Mouse (Mus musculus): ENCODE data around the gene Irx4. TPM values are rescaled to one million over a fixed set of nuclear protein-coding genes. Genes with fewer than 3 reads are reported as not detected.

Irx4 gene
- not detected in 2 replicates for total RNA-seq (2015; ENCODE audit: low replicate concordance)
- total RNA-seq (2017; ENCODE audit: low replicate concordance), result not detected in 2 replicates

DNA sequence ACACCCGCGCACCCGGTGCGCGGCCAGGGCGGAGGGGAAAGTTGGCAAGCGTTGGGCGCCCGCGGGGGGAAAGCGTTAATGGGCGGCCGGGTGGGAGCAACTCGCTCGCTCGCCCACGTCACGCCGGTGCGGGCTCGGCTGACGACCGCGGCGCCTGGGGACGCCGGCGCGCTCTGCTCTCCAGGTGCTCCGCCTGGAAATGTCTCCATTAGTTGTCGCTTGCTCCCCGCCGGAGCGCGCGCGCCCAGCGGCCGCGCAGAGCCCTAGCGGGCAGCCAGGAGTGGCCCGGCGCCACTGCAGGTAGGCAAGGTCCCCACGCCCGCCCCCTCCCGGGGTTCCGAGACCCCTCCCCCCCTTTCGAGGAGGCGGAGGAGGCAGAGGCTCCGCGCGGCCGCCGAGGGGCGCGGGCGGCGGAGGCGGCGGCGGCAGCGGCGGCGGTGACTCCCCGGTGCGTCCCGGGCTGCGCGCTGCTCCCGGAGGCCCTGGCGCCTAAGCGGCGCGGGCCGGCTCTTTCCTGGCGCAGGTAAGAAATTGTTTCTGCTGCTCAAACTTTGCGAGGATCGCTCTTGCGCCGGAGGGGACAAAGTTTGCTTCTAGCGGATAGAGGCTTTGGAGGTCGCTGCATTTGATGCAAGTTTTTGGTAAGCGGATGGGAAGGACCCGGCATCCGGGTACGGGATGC lies at the start of gene Irx4:
Irx4 (plus strand) TSS at position 126 of the 682 bp plus-strand sequence.
- no peak for ATAC-seq (replicated peaks; ENCODE audit: low FRiP score, poor library complexity, severe bottlenecking)

- ATAC-seq (replicated peaks; ENCODE audit: low FRiP score, poor library complexity, severe bottlenecking), result no peak
Observed at GRCm38 (mm10) chr13:73214301-73214700, 46.0 kb upstream of the Irx4 start.

DNA sequence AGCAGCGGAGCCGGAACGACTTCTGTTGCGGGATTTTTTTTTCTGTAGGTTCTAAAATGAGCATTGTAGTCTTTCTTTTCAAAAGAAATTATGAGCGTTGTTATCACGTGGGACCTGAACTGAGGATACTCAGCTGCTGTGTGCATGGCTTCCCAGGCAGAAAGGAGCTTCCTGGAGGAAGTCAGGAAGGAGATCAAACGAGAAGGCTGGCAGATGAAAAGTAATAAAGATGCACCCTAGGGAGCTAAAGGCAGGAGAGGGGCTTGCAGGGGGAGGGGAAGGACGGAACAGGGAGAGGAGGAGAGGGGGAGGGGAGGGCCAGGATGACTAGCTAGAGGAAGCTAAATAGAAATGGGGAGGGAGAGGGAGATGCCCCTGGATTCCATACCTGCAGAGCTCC lies 23.8 kb upstream of the Irx4 start:
- no peak for ATAC-seq (replicated peaks; ENCODE audit: low FRiP score, poor library complexity, severe bottlenecking)

GRCm38 (mm10) chr13:73239191-73239746 lies 21.0 kb upstream of the Irx4 start:
- ATAC-seq (replicated peaks; ENCODE audit: low FRiP score, poor library complexity, severe bottlenecking), result no peak

DNA sequence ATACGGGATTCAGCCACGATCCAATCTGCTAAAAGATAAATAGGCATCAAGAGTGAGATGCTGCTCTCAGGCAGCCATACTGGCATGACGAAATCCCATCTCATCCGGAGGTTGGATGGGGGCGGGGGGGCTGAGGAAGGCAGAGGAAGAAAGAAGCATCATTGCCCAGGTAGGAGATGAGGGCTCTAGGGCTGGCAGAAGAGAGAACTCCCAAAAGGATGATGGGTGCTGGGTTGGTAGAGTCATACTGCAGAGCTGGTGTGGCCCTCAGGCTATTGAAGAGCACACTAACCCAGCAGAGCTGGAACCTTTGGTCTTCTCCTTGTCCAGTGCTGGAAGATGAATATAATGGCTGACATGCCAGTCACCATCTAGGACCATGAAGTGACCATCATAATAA lies 17.7 kb upstream of the Irx4 start:
- no peak for ATAC-seq (replicated peaks; ENCODE audit: low FRiP score, poor library complexity, severe bottlenecking)

GRCm38 (mm10) chr13:73246961-73247360 lies 13.3 kb upstream of the Irx4 start:
- no peak for ATAC-seq (replicated peaks; ENCODE audit: low FRiP score, poor library complexity, severe bottlenecking)

DNA sequence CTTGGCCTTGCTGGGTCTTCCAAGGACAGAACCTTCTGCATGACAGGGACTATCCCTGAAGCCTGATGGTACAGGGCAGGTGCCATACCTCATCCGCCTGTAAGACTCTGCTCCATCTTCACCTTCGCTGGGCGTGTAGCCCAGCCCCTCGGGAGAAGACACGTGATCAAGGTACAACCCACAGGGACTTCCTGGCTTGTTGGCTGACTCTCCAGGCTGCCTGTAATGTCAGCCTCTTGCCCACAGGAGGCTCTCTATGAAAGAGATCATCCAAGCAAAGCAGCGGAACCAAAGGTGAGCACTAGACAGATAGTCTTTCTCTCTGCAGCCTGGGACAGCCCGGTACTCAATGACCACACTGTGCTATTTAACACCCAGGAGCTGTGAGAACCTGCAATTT lies 9.1 kb upstream of the Irx4 start:
- no peak for ATAC-seq (replicated peaks; ENCODE audit: low FRiP score, poor library complexity, severe bottlenecking)

DNA sequence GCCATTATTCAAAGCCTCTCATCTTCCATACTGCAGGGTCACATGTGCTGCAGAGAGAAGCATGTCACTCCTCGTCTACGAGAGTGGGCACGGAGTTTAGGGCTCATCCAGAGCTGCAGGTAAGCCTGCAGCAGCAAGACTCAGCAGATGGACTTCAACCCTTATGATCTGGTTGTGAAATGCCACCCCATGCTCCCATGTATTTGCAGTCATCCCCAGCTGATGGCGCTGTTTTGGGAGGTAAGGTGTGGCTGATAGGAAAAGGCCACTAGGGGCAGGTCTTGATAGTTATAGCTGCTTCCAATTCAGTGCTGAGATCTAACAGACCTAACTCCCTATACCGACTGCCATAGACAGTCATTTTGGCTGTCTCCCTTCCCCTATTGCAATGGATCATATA lies 8.3 kb upstream of the Irx4 start:
- no peak for ATAC-seq (replicated peaks; ENCODE audit: low FRiP score, poor library complexity, severe bottlenecking)

- no peak for ATAC-seq (replicated peaks; ENCODE audit: low FRiP score, poor library complexity, severe bottlenecking)
Observed at GRCm38 (mm10) chr13:73258415-73258814, 1.9 kb upstream of the Irx4 start.

DNA sequence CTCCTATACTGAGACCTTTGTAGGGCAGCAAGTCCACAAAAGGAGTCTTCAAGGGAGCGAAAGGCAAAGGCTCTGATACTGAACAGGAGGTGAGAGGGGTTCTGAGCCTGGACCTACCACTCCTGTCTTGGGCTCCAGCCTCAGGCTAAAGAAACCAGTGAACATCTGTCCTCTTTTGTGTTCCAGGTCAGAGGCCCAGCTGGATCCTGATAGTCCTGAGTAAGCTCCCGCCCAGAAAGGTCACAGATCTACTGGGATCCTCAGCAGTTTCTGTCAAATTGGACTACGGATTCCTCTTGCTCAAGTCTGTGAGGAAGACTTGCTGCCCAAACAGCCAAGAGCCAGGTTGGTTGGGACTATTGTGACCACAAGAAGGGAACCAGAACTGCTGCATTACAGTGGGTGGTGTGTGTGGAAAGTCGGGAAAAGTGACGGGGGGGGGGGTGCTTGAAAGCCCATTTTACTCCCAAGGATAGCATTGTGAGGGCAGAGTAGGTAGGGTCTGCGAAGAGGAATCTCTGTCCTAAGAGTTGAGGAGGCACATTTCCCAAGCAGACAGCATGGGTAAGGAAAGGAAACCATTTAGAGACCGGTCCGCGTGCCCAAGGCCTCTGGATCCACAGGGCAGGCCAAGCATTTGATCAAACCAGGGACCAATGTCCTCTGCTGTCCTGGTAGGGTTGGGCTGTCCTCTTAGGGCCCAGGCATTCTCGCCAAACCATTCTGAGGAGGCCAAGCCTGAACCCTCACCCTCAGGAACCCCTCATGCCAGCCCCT lies 514 bp upstream of the Irx4 start:
- ATAC-seq (replicated peaks; ENCODE audit: low FRiP score, poor library complexity, severe bottlenecking), result no peak

DNA sequence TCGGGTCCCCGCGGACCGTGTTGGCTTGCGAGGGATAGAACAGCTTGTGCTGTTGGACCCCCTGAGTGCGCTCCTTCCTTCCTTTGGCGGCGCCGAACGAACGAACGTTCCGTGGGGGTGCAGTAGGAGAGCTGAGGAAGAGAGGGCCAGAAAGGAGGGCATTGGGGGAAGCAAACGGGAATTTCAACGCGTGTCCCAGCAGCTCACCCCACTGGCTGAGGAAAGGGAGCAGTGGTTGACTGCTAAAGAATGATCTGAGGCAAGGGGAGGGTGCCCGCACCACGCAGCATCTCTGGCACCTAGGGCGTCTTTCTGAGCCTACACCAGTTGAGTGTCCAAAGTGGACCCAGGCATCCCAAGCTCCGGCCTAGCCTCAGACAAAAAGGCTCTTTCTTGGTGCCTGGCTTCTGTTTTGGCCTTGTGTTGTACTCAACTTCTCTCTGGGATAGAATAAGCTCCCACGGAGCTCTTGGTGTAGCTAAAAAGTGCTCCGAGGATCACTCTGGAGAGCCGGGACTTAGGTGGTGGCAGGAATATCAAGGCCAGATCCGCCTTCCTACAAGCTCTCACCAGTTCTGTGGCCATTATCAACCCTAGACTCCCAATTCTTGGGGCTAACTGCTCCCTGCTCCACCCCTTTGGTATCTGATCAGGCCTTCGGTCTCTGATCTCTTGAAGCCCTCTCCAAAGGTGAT lies 904 bp downstream of the Irx4 start:
- ATAC-seq (replicated peaks; ENCODE audit: low FRiP score, poor library complexity, severe bottlenecking), result no peak

GRCm38 (mm10) chr13:73261881-73262280 lies 1.6 kb downstream of the Irx4 start:
- no peak for ATAC-seq (replicated peaks; ENCODE audit: low FRiP score, poor library complexity, severe bottlenecking)

DNA sequence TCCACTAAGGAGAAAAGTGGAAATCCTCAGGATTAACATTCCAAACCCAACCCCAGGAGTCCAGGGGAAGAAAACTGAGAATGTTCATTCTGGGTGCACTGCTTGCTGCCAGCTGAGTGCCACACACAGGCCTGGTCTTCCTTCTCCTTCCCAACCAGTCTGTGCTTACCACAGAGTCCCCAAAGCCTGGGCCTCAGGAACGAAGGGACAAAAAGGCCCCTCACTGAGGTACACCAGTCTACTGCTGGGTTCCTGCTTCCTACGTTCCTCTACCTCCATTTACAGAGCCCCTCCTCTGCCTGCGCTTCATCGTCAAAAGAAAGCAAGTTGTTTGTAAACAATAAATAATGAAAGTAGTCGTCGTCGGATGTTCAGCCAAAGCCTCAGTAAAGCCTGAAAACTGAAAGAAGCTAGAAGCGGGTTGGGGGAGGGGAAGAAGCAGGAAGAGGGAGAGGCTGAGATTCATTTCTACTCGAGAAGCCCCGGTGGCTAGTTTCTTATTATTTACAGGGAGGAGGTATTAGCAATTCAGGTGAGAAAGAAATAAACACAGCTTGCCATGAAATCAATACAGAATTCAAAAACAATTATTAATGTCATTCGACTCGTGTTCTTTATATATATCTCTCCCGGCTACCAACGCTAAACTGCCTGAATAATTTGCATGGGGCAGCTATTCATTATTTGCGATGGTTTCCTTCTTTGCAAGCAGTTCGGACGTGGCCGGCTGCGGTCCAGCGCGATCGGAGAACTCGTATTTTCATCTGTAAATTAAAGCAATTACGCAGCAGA lies 2.3 kb downstream of the Irx4 start:
- no peak for ATAC-seq (replicated peaks; ENCODE audit: low FRiP score, poor library complexity, severe bottlenecking)

- ATAC-seq (replicated peaks; ENCODE audit: low FRiP score, poor library complexity, severe bottlenecking), result no peak
Observed at GRCm38 (mm10) chr13:73263128-73263971, 3.1 kb downstream of the Irx4 start.

GRCm38 (mm10) chr13:73264166-73264735 lies 4.0 kb downstream of the Irx4 start:
- no peak for ATAC-seq (replicated peaks; ENCODE audit: low FRiP score, poor library complexity, severe bottlenecking)

- ATAC-seq (replicated peaks; ENCODE audit: low FRiP score, poor library complexity, severe bottlenecking), result no peak
Observed at GRCm38 (mm10) chr13:73264831-73265230, 4.6 kb downstream of the Irx4 start.

DNA sequence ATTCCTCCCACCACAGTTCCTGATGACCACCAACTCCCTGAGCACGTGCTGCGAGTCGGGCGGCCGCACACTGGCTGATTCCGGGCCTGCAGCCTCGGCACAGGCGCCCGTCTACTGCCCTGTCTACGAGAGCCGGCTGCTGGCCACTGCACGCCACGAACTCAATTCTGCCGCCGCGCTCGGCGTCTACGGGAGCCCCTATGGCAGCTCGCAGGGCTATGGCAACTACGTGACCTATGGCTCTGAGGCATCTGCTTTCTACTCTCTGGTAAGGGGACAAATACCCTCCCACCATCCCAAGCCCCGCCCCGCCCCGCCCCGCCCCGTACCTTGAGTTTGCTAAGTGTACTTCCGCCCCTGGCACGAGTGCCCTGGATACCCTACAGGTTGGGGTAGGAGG lies 5.2 kb downstream of the Irx4 start:
- ATAC-seq (replicated peaks; ENCODE audit: low FRiP score, poor library complexity, severe bottlenecking), result no peak

- no peak for ATAC-seq (replicated peaks; ENCODE audit: low FRiP score, poor library complexity, severe bottlenecking)
Observed at GRCm38 (mm10) chr13:73267551-73267950, 7.3 kb downstream of the Irx4 start.
